Mouse (Mus musculus) spleen, postnatal 10 days (tissue): ENCODE measurements at regions not wholly inside any gene's neighbourhood (a gene's known extent, or its start where the extent isn't known, plus 50 kb on each side); places are given as distances from the start of the nearest gene placed in this dataset.
"Not testable (repeated sequence)": the region's sequence is repeated elsewhere in the genome, so short reads cannot be mapped to it uniquely, and the experiment has no call there.

Experiments used
- DNase-seq, 2 experiments: peaks; one replicate each; pipeline ENCODE4 v3.0.0; 2021 to 2022; ENCODE audit warnings: low spot score in 2 of 2

DNA sequence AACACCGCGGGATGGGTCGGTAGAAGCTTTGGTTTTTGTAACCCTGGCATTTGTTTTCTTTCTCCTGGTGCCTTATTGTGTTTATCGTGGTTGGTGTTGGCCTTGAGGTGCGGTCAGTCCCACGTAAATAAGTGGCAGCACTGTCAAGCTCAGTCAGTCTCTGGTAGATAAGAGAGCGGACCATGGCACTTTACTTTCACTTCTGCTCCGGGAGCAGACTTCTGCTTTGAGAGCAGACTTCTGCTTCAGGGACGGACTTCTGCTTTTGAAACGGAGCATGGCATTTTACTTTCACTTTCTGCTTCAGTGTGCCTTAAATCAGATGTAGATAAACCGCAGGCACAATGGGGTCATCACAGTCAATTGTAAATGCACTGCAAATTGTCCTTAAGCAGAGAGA, 54.3 kb upstream of the Ccdc66 start:
- DNase-seq, result peak in 1 of 2 experiments; percentile 24

DNA sequence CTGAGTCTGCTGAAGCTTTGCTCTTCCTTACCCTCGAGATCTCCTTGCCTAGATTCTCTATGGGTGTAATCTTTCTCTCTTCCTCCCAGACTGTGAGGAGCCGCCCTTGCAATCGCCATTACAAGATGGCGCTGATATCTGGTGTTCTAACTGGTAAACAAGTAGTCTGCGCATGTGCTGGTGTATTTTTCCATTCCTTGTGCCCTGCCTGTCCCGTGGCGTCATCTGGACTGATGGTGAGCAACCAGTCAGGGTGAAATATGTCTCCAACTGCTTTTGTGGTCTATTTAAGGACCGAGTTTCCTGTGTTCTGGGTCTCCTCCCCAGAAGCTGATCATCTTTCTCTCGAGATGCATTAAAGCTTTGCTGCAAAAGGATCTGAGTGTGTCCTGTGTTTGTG, 53.7 kb upstream of the Ccdc66 start:
- DNase-seq, result not testable (repeated sequence)

DNA sequence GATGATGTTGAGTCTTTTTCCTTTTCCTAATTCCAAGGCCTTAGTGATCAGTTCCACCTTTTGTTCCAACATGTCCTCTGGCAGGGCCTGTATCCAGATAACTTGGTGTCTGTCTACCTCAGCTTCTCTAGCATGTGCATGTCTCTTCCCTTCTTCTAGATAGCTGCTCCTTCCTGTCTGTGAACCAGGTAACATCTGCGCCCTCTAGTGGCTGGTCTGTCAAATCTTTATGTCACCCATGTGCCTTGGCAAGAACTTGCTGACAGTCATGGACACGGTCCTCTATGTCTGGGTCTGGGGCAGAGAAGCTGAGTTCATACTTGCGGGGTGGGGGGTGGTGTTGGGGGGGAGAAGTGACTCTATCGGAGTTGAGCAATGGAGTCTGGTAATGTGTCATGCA, 52.2 kb upstream of the Ccdc66 start:
- peak; percentile 27 to 75 for DNase-seq

DNA sequence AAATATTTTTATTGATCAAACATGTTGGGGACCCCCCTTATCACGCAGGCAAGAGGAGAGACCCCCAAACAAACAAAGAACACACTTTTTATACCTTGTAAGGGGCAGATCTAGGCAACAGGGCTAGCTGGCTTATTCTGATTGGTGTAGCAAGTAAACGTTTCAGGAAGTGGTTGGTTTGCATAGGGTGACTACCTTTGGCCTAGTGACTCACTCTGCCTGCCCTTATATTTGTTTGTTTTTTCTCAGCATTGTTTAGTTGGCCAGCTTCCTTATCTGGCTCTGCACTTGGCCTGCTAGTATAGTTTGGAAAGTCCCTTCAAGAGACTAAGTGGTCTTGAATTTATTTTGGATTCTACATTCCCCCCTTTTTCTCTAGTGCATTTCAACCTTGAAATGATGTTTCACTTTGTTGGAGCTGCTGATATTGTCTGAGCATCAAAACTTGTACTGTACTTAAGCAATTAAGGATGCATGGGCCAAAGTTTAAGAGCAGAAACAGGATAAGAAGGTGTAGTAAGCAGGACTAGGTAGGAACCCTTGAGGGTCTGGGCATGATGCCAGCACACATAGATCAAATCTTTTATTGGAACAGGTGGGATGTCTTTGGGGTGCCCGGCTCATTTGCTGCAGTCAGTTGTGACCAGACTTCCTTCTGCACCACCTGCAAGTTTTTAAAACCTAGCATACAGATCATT, 50.7 kb upstream of the Ccdc66 start:
- no peak for DNase-seq
